Mouse (Mus musculus) embryonic fibroblast, embryonic 13.5 days (primary cell): ENCODE data around the gene Fem1a.

Source experiments
- CTCF ChIP-seq: IDR thresholded peaks from 2 replicates; pipeline ENCODE4 v1.5.1; 2011; ENCODE audit warnings: mild to moderate bottlenecking, control low read depth, low read length, moderate library complexity, borderline replicate concordance; ENCODE audit not compliant: insufficient read depth
- POLR2A ChIP-seq: IDR thresholded peaks from 2 replicates; pipeline ENCODE4 v1.6.1; 2011; ENCODE audit warnings: low read depth, mild to moderate bottlenecking, control low read depth, low read length, moderate library complexity

DNA sequence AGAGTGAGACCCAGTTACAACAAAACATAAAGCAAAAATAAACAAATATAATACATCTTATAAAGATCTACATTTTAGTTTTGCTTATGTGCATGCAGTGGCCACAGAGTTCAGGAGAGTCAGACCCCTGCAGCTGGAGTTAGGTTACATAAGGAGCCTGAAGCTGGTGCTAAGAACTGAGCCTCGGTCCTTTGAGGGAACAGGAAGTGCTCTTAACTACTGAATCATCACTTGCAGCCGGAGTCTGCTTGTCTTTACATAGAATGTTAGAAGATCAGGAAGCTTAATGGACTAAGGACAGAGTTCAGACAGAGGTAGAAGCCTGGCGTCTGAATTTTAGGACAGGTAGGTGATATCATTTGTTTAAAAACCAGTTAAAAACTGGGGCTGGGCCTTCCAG lies 32.3 kb downstream of the Fem1a start:
- no peak for TF ChIP-seq CTCF
- TF ChIP-seq POLR2A = no peak
